Mouse (Mus musculus): ENCODE data around the gene Lhx1.

- TF ChIP-seq EP300 (optimal IDR thresholded peaks at IDR 0.05) (no peak), CTCF (IDR thresholded peaks at IDR 0.05; ENCODE audit: low read depth) (no peak)
Measured at GRCm38 (mm10) chr11:84549258-84549791, 24.0 kb upstream of the Lhx1 start.
